Mouse (Mus musculus) cerebellum, adult 11 months (tissue): ENCODE measurements around the gene Krt222.
"Not testable (repeated sequence)": the region's sequence is repeated elsewhere in the genome, so short reads cannot be mapped to it uniquely, and the experiment has no call there.

Source experiments
- DNase-seq: peaks from one replicate; pipeline ENCODE4 v3.0.0; 2022

The Krt222 gene

DNA sequence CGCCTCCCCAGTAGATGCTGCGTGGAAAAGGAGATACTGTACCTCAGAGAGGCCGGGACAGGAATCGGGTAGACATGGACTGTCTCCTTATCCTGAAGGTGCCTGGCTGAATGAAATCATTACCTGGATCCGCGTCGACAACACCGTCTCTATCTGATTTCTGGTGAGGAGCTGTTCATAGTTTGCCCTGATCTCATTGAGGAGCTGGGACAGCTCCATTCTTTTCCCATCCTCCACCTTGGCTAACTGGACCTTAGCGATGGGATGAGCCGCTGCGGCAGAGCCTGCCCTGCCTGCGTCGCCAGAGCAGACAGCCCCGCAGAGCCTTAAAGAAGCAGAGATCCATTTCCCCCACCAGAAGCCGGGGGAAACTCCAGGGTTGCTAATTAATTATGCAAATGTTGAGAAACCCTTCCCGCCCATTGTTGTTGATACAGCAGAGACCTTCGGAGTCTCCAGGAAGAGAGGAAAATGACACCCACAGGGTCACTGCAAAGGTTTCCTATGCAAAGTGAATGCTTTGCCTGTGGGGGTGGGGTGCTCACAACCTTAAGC, at the start of gene Krt222:
Gene Krt222 (minus strand): TSS at position 266 of the 555 bp plus-strand sequence.
- peak; percentile 63 for DNase-seq

DNA sequence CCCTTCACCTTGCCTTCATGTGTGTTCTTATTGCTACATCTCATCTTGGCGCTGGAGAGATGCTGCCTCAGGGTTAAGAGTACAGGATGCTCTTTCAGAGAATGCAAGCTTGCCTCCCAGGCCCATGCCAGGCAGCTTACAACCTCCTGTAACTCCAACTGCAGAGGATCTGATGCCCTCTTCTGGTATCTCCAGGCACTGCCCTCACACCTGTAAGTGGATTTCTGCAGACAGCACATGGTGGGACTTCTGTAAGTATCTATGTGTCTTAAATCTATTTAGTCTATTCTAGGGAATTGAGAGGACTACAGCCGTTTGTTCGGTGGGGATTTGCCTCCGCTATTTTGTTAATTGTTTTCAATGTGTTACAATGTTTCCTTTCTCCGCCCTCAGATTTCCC, 49.0 kb upstream of the Krt222 start:
- peak; percentile 63 for DNase-seq

DNA sequence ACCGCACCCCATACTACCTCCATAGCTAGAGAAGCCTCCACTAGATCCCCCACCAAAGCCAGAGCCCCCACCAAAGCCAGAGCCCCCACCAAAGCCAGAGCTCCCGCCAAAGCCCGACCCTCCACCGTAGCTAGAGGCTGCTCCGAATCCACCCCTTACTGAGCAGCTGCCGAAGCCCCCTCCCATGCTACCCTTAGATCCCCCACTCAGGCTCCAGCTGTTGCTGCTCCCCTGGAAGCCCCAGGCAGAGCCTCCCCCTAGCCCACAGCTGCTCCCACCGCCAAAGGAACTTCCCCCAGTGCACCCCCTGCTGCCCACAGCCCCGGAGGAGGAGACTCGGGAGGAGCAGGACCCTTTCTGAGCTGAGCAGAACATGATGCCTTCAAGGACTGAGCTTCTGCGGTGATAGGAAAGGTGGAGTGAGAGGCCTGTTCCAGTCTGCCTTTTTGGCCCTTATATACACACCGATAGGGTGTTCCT, 41.0 kb upstream of the Krt222 start, which contains the start of gene Krt24:
Gene Krt24 (minus strand): TSS at position 430 of the 480 bp plus-strand sequence.
- DNase-seq, result no peak

DNA sequence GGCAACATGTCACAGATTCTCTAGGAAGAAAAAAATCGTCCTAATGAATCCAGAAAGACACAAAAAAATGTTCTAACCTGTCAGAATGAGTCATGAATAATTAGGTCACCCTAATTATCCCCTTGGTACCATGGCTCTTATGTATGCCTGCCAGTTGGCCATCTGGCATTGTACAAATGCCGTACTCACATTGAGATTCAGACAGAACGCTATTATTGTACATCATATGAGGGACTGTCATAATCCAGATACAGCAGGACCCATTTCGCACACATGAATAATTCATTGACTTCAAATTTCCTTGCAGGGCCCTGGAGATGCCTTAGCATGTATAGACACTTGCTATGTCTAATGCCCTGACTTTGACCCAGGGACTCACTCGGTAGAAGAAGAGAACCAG, 40.1 kb upstream of the Krt222 start:
- DNase-seq, result peak; percentile 59

DNA sequence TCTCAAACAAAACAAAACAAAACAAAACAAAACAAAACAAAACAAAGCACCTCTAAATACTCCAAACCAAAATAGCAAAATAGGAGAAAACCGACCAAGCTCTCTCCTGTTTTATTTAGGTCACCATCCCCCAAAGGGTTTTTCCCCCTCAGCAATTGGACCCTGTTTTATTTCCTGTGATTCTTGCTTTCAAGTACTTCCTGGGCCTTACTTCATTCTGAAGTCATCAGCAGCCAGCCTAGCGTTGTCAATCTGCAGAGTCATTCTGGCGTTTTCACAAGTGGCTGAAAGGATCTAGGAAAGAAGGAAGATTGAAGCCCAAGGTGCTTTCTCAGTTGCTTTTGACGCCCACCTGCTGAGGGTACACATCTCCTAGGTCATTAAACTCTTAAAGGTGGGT, 39.4 kb upstream of the Krt222 start:
- no peak for DNase-seq

DNA sequence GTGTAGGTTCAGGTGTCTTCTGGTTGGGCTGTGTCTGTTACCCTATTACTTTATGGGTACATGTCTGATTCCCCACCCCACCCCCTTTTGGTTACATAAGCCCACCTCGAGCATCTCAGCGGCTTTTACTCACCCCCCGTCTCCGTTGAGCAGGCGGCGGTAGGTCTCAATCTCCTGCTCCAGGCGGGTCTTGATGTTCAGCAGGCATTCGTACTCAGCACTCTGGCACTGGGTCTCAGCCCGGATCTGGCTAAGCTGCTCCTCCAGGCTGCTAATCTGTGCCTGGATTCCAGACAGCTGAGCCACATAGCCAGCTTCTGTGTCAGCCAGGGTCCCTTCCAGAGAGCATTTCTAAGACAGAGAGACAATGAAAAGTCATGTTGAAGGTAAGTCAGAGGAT, 37.2 kb upstream of the Krt222 start:
- DNase-seq, result peak; percentile 39

DNA sequence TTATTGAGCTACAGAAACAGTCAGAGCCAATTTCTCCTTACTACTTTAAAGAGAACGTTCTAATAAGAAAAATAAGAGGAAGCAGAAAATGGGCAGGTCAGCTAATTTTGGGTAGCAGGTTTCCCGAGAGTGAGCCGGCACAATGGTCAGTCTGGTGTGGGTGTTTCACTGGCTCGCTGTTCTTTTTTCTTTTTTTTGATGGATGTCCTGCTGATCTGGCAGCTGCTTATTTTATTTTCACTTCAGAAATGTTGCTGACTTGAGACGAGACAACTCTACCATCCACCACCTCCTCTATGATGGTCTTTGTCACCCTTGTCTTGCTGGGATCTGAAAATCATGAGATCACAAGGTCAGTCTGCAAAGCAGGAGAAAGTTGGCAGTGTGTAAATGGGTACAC, 36.1 kb upstream of the Krt222 start:
- DNase-seq, result no peak

DNA sequence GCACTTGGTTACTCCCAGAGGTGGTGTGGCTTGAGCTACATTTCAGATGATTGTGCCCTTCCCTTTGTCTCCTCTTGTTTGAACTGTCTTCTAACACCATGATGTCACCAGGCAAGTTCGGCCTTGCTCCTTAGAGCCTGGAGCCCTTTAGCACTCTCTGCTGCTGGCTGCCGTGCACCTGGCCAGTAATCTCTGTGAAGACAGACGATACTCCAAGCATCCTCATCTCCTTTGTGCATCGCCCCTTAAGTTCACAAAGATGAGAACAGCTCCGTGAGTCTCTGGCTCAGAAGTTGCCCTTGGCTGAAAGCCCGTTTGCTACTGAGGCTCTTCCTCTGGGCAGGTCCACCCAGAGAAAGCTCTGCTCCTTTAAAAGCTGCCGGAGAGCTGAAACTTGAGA, 32.9 kb upstream of the Krt222 start:
- DNase-seq, result no peak

DNA sequence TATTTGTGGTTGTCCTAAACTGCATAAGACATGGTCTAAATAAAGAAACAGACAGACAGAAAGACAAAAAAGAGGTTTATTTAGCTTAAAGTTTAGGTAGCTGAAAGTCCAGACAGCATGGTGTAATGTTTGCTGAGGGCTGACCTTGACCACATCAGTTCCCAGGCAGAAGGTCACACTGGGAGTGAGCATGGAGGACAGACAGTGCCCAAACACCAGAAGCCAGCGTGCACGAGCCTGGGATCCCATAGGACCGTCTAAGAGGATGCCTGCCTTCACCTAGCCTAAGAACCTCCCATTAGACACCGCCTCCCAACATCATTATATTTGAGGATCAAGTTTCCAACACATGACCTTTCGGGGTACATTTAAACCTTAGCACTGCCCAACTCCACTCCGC, 31.7 kb upstream of the Krt222 start:
- DNase-seq, result no peak

DNA sequence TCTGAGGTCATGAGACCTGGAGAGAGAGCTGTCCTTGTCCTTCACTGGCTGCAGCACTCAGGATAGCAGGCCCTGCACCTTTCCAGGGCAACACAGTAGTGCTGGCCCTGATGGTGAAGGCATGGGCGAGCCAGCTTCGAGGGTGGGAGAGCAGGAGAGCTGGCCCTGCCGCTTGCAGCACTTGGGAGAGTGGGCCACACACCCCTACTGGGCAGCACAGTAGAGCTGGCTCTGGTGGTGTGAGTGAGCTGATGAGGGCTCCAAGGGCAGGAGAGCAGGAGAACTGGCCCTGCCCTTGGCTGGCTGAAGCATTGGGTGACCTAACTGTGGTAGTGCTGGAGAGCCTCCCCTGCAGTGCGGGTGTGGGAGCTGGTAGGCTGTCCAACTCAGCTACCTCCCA, 28.8 kb upstream of the Krt222 start:
- no peak for DNase-seq

DNA sequence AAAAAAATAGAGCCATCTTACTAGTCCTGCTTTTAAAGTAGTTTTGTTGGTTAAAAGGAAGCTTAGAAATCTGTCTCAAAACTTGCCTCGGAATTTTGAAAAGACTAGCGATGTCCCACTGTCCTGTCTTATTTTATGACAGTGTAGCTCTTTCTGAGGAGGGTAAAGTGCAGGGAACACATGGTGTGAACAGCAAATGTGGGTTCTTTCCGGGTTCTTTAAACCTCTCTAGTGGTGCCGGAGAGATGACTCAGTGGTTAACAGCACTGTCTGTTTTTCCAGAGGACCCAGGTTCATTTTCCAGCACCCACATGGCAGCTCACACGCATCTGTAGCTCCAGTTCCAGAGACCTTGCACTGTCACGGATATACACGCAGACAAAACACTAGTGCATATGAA, 25.3 kb upstream of the Krt222 start:
- no peak for DNase-seq

DNA sequence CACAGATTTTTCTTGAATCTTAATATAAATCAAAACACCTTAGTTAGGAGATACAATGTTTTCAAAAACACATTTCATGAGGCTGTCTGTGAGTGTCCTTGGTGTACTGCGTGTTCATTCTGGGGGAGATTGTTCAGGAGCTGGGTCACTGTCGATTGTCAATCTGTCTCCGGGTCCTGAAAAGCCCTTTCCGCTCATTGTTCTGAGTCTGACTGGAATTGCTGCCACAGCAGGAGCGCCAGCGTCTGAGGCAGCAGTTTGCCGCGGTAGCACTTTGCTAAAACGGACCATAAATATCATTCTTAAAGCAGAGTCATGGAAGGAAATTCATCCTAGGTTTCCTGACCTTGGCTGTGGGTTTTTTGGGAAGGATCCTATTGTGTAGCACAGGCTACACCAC, 21.9 kb upstream of the Krt222 start:
- DNase-seq, result no peak

DNA sequence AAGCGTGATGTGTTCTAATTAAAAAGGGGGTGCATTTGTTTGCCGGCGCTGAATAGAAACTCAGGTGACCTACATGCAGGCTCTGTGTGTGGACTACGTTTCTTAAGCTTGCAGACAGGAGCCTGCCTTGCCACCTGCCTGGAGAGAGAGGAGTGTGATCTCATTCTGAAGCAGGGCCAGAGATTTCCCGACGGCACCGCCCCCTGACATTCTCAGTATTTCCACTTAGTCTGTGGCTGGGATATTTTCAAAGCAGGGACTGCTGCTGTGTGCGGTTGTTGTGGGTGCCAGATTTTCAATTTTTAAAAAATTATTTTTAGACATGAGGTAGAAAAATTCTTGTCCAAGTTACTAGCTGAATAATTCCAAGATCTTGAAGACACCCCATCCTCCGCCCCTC, 21.3 kb upstream of the Krt222 start:
- peak; percentile 54 for DNase-seq

DNA sequence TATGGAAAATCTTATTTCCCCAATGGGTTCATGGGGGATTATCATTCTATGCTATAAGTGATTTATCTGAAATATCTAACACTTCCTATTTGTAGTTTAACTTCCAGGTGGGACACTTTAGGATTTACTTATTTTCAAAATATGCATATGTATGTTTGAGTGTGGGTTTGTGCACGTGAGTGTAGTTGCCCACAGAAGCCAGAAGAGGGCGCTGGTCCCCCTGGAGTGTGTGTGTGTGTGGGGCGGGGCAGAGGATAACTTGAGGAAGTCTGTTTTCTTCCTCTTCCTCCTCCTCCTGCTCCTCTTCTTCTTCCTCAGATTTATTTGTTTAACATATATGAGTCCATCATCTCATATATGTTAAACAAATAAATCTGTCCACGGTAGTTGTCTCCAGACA, 12.3 kb upstream of the Krt222 start:
- DNase-seq, result no peak

DNA sequence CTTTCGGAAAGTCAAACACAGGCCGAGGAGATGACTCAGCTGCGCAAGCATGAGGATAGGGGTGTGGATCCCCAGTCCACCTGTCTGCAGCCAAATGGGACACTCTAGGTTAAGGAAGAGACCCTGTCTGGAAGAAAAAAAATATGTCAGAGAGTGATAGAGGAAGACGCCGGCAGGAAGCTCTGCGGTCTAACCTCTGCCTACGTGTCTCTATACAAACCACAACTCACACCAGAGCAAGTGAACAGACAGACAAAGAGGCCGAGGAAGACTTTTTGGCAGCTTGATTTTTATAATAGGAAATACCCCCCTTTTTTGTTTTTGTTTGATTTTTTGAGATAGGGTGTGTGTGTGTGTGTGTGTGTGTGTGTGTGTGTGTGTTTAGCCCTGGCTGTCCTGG, 11.4 kb upstream of the Krt222 start:
- no peak for DNase-seq

DNA sequence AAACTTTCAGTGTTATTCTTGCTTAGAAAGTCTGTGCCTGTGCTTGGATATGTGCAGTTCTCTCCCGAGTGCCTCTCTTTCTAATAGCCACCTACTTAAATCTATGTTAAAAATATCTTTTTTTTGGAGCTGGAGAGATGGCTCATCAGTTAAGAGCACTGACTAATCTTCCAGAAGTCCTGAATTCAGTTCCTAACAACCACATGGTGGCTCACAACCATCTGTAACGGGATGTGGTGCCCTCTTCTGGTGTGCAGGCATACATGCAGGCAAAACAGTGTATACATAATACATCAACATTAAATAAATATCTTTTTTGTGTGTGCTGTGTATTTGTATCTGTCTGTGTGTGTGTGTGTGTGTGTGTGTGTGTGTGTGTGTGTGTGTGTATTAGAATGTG, 10.0 kb upstream of the Krt222 start:
- DNase-seq, result no peak

DNA sequence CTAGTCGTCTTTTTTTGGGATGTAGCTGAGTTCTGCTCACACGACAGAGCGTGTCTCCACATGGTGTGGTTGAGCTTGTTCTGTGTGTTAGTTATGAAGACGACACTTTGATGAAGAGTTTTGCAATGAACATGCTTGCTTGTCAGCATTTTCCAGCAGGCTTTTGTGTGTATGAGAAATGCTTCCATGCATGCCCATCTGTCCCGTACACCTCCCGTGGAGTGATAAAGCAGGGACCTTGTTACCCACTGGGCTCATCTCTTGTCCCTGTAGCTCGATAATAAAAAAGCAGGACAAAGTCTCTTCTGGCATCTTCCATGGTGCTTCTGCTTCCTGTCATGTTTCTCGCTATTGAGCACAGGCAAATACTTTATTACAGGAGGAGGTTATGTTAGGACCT, 8.8 kb upstream of the Krt222 start:
- no peak for DNase-seq

DNA sequence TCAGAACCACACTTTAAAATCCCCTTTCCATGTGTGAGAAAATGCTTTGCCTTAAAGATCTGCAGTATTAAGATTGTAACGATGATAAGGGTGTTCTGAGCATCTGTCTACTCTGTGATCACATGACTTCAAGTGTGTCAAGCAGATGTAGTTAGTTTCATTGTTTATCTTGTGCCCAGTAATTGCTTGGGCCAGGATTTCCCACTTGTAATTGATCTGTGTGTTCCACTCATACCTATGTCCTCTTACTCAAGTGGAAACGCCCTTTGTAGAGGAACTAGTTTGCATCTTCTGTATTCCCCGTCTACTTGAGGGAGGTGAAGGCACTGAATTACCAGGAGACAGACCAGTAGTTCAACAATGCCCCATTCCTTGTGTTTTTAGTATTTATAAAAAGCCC, 6.8 kb upstream of the Krt222 start:
- DNase-seq, result no peak

DNA sequence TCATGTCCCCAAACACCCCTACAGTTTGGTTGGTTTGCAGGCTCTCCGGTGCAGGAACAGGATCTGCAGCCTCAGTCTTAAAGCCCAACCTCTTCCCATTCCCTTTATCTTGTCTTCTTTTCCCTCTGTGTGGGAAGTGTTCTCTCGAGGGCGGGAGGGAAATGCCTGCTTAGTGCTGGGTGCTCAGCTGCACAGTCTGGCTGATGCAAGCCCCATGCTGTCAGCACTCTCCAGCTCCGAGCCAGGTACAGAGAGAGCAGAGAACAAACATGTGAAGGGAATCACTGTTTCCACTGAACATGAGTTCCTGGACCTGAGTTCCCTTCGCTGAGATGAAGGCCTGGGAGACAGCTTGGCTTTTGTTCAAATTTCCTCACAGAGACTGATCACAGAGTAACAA, 6.4 kb upstream of the Krt222 start:
- DNase-seq, result no peak

DNA sequence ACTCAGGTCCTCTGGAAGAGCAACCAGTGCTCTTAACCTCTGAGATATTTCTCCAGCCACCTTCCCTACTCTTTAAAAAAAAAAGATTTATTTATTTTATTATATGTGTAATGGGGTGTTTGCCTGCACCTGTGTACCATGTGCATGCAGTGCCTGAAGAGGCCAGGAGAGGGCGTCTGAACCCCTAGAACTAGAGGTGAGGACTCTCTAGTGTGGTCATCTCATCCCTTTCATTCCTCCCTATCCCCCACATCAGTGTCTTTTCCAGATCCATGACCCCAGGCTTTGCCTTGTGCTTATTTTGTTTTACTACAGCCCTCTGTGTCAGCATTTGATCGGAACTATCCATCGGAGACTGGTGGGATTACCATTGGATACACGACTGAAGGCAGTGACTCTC, 5.2 kb upstream of the Krt222 start:
- peak; percentile 66 for DNase-seq

DNA sequence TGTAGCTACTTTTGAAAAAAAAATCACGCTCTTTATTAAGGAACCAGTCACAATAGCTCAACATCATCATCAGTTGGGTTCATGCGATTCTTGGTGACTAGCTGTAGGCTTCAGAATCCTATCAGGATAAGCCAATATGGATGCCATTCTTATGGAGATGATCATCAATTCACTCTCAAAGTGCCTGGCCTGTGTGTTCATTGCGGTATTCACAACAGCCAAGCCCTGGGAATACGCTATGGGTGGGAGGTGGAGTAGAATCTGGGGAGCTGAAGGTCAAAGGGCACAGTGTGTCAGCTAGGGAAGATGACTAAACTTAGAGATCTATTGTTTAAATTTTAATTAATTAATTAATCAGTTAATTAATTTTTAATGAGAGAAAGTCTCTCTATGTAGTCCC, 4.0 kb upstream of the Krt222 start:
- DNase-seq, result no peak

DNA sequence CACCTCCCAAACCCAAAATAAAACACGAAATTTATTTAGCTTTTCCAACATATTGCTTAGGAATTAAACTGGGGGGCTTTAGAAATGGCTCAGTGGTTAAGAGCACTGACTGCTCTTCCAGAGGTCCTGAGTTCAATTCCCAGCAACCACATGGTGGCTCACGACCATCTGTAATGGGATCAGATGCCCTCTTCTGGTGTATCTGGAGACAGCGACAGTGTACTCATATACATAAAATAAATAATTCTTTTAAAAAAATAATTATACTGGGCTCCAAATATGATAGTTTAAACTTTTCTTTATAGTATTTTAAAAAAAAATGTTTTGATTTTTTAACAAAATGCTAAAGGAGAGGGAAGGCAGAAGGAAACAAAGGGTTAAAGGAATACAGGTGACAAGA, 634 bp upstream of the Krt222 start:
- not testable (repeated sequence) for DNase-seq

DNA sequence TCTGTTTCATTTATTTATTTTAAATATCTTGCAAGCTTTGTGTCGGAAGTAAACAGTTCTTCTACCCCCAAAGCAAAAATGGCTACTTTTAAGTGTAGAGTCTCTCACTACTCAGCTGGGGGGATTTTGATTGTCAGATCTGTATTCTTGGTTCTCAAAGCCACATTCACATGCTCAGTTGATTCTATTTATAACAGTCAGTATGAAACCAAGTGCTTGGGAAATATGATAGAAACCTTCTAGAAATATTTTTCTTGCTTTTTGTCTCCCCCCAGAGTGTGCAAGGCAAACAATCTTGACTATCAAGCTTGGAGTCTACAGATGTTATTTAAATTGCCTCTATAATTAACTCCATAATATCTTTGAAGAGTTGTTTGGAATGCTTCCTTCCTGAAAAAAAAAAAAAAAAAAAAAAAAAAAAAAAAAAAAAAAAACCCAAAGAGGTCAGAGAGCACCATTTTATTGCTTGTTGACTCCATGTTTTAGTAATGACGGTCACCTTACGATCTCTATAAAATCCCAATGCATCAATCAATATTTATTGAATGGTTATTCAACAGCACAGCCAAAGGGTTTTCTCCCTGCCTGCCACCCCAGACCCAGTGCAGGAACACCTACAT, 575 bp downstream of the Krt222 start:
- no peak for DNase-seq

DNA sequence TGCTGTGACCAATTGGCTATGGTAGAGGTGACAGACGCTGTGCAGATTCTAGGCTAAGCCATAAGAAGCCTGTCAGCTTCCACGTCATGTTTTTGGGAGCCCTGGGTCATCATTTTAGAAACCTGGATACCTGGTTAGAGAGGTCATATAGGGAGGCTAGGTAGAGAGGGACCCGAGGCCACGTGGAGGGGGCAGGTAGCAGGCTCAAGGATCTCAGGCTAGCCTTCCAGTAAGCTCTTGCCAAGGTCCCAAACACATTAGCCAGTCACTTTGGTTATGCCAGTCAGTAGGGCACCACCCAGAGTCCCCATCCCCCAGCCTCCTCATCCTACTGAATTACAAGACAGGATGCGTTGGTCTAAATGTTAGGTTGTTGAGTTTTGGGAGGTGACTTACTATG, 1.8 kb downstream of the Krt222 start:
- no peak for DNase-seq

DNA sequence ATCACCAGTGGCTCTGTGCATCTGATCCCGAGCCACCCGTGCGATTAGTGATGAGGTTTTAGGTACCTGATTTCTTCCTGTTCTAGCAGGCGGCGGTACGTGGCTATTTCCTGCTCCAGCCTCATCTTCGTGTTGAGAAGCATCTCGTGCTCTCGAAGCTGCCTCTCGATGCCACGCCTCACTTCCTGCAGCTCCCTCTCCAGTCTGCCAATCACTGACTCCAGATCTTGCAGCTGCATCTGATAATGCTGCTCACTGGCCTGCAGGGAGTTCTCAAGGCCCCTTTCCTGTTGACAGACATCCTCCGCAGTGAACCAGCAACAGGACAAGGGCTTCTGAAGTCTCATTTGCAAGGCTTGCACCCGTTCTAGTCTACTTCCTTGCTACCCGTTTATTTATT, 5.4 kb downstream of the Krt222 start:
- DNase-seq, result no peak
